Mouse (Mus musculus) ES-E14 (cell line): ENCODE results near the gene Hkdc1. TPM values are rescaled to one million over a fixed set of nuclear protein-coding genes. Genes with fewer than 3 reads are reported as not detected.

Experiments used
- DNase-seq: peaks from one replicate; pipeline ENCODE4 v3.0.0-alpha.2; 2013; ENCODE audit warnings: low read depth, low spot score
- H3K27ac ChIP-seq: 2 replicates; pipeline ENCODE4 v1.5.1; 2012; ENCODE audit warnings: low read depth, mild to moderate bottlenecking, low read length, moderate library complexity, mixed read lengths; ENCODE audit not compliant: poor library complexity, insufficient read depth, severe bottlenecking
- H3K36me3 ChIP-seq: 2 replicates; pipeline ENCODE4 v1.6.1; 2012; ENCODE audit warnings: mild to moderate bottlenecking, low read length, moderate library complexity, mixed read lengths; ENCODE audit not compliant: control insufficient read depth, poor library complexity, insufficient read depth, severe bottlenecking
- H3K4me1 ChIP-seq, 2 experiments: fragments of 150-350 bp in 1 of 2; sonication (generic) in 1 of 2; 2 replicates each; pipeline ENCODE4 v1.6.1; 2012; ENCODE audit warnings: low read length in 2 of 2, mild to moderate bottlenecking in 1 of 2, mixed read lengths in 1 of 2; ENCODE audit not compliant: control insufficient read depth in 2 of 2, insufficient read depth in 2 of 2, poor library complexity in 1 of 2
- H3K4me3 ChIP-seq, 2 experiments: fragments of 150-350 bp in 1 of 2; sonication (generic) in 1 of 2; 2 replicates each; pipeline ENCODE4 v1.5.1; 2012; ENCODE audit warnings: low read length in 2 of 2, low read depth in 1 of 2, mild to moderate bottlenecking in 1 of 2, mixed read lengths in 1 of 2; ENCODE audit not compliant: insufficient read depth in 1 of 2, poor library complexity in 1 of 2, severe bottlenecking in 1 of 2
- H3K9ac ChIP-seq: 2 replicates; pipeline ENCODE4 v1.6.1; 2012; ENCODE audit warnings: low read depth, mild to moderate bottlenecking, low read length, mixed read lengths; ENCODE audit not compliant: poor library complexity, insufficient read depth, severe bottlenecking
- H3K9me3 ChIP-seq: fragments of 150-350 bp; sonication (generic); 2 replicates; pipeline ENCODE4 v1.6.1; 2012; ENCODE audit warnings: low read depth, mild to moderate bottlenecking, low read length; ENCODE audit not compliant: control insufficient read depth, insufficient read depth
- CHD2 ChIP-seq: IDR thresholded peaks from 2 replicates; pipeline ENCODE4 v1.6.1; 2014; ENCODE audit warnings: mild to moderate bottlenecking, low read depth, low read length, inconsistent platforms
- HCFC1 ChIP-seq: IDR thresholded peaks from 2 replicates; pipeline ENCODE4 v1.6.1; 2012; ENCODE audit warnings: low read length, inconsistent platforms, borderline replicate concordance; ENCODE audit not compliant: insufficient read depth
- MAFK ChIP-seq: IDR thresholded peaks from 2 replicates; pipeline ENCODE4 v1.6.1; 2014; ENCODE audit warnings: mild to moderate bottlenecking, low read depth, low read length, inconsistent platforms; ENCODE audit not compliant: insufficient read depth
- ZC3H11A ChIP-seq: IDR thresholded peaks from 2 replicates; pipeline ENCODE4 v1.6.1; 2012; ENCODE audit warnings: low read depth, mild to moderate bottlenecking, inconsistent platforms, low read length, borderline replicate concordance
- ZNF384 ChIP-seq: IDR thresholded peaks from 2 replicates; pipeline ENCODE4 v1.6.1; 2012; ENCODE audit warnings: low read depth, low read length, inconsistent platforms
- in situ Hi-C, 2 experiments: fragments of 600-800 bp; cut with MboI; formaldehyde crosslinking; loops; one replicate each; pipeline ENCODE4 v1.15.1; 2025; ENCODE audit warnings: low sequenced_read_pairs in 2 of 2, inconsistent platforms in 1 of 2; ENCODE audit not compliant: unreplicated experiment in 2 of 2
- total RNA-seq: library from RNA; depleted of rRNA; stranded (reverse); fragments of 300-350 nt; gene quantifications from 2 replicates; pipeline ENCODE4 v1.2.3, GENCODE M21; 2012; rRNA removed

The Hkdc1 gene
- total RNA-seq, 1 experiment: 3.3 TPM

GRCm38 (mm10) chr10:62335423-62335776, 86.9 kb downstream of the Hkdc1 start:
- Histone ChIP-seq H3K4me1 (peaks cover 14 to 47% of the 10 kb centered on the region in 2 experiments), H3K9me3 (no peaks in the 10 kb centered on the region), H3K27ac (no peak overlapping the region), H3K4me3 (no peak overlapping the region), H3K9ac (no peak overlapping the region), H3K36me3 (no peaks in the 10 kb centered on the region)
- no peak for DNase-seq
- TF ChIP-seq CHD2 (no peak), MAFK (no peak), ZNF384 (no peak), ZC3H11A (no peak), HCFC1 (no peak)
- in situ Hi-C loops: no loop called here

GRCm38 (mm10) chr10:62334686-62335422, 87.4 kb downstream of the Hkdc1 start:
- H3K4me3 ChIP-seq: no peak overlapping the region
- TF ChIP-seq ZC3H11A (no peak), MAFK (no peak), CHD2 (no peak), HCFC1 (no peak), ZNF384 (no peak)
- H3K9ac ChIP-seq: no peak overlapping the region
- in situ Hi-C loops: no loop called here
- no peak overlapping the region for H3K27ac ChIP-seq
- no peak for DNase-seq
- no peaks in the 10 kb centered on the region for H3K9me3 ChIP-seq
- peaks cover 14 to 52% of the 10 kb centered on the region in 2 experiments for H3K4me1 ChIP-seq
- H3K36me3 ChIP-seq: no peaks in the 10 kb centered on the region

- Histone ChIP-seq H3K27ac (no peak overlapping the region), H3K4me1 (peaks cover 10 to 45% of the 10 kb centered on the region in 2 experiments; a peak in 3 of 4 replicates), H3K36me3 (no peaks in the 10 kb centered on the region), H3K9ac (no peak overlapping the region), H3K9me3 (no peaks in the 10 kb centered on the region), H3K4me3 (no peak overlapping the region)
- no peak for DNase-seq
- in situ Hi-C loops: no loop called here
- TF ChIP-seq MAFK: no peak
- TF ChIP-seq HCFC1: no peak
- TF ChIP-seq CHD2: no peak
Measured at GRCm38 (mm10) chr10:62333269-62333668, 89.0 kb downstream of the Hkdc1 start.

Other genes with a start within 250 kb of the Hkdc1 start
- gene Tspan15, start 191.2 kb downstream of the Hkdc1 start, total RNA-seq: 10.1 and 26.3 TPM in 2 replicates
- gene Tacr2, start 170.1 kb downstream of the Hkdc1 start, total RNA-seq: 0.18 and 0.26 TPM in 2 replicates
- 18.8 and 22.6 TPM in 2 replicates for gene Hk1, start 42.6 kb downstream of the Hkdc1 start, total RNA-seq
- gene 4930507D05Rik, start 27.0 kb upstream of the Hkdc1 start, total RNA-seq: 1.4 and 1.5 TPM in 2 replicates
- gene Supv3l1, start 27.2 kb upstream of the Hkdc1 start, total RNA-seq: 50.0 and 54.7 TPM in 2 replicates
- gene Vps26a, start 64.3 kb upstream of the Hkdc1 start, total RNA-seq: 21.7 and 32.1 TPM in 2 replicates
- 5.4 and 33.6 TPM in 2 replicates for gene Srgn, start 105.0 kb upstream of the Hkdc1 start, total RNA-seq
- 12.7 and 17.3 TPM in 2 replicates for gene Kif1bp, start 156.0 kb upstream of the Hkdc1 start, total RNA-seq
- gene Ddx21, start 179.8 kb upstream of the Hkdc1 start, total RNA-seq: 164 and 185 TPM in 2 replicates
- gene Ddx50, start 228.7 kb upstream of the Hkdc1 start, total RNA-seq: 43.9 and 61.8 TPM in 2 replicates